Mouse (Mus musculus): ENCODE results near the gene Barhl2. TPM values are rescaled to one million over a fixed set of nuclear protein-coding genes. Genes with fewer than 3 reads are reported as not detected.

Barhl2 gene
- polyA plus RNA-seq (2016; fragmentation: Nextera tagmentation; extraction: Ambion mirVana), result not detected in 2 replicates

DNA sequence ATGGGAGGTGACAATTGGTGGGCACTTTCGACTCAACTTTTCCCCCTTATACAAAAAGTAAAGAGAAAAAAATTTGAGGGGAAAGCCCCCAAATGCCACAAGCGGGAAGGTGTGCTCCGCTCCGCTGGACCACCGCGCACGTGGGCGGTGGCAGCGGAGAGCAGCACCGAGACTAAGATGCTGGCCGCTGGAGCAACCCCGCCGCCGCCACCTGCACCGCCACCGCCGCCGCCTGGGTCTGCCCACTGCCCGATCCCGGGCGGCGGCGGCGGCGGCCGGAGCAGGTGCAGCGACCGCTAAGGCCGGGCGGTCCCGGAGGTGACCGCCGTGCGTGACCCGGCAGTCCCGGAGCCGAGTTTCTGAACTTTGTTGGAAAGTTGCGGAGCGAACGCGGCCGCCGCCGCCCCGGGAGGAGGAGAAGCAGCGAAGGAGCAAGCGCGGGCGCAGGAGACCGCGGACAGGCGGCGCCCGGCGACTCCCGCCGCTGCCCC is at the start of gene Barhl2:
Gene Barhl2 (minus strand): TSS at position 181 of the 491 bp plus-strand sequence.
- no peak for ATAC-seq (ENCODE audit: insufficient number of reproducible peaks, insufficient read depth, low FRiP score, low TSS enrichment)
- no peak within 1 kb of the TSS for H3K27ac ChIP-seq

GRCm38 (mm10) chr5:106506061-106506460 is 48.1 kb upstream of the Barhl2 start:
- Histone ChIP-seq H3K4me3 (no peak overlapping the region), H3K36me3 (no peaks in the 10 kb centered on the region), H3K27ac (no peak overlapping the region), H3K4me1 (no peaks in the 10 kb centered on the region), H3K27me3 (no peaks in the 10 kb centered on the region), H3K9ac (no peak overlapping the region), H3K4me2 (replicated peaks) (no peak overlapping the region), H3K9me3 (no peaks in the 10 kb centered on the region)
- no peak for ATAC-seq (ENCODE audit: insufficient number of reproducible peaks, insufficient read depth, low FRiP score, low TSS enrichment)
- 90% methylated on average over 5 of the region's 5 CpGs for WGBS

More for the DNA sequence above, at the start of gene Barhl2:
- H3K9me3 ChIP-seq, result no peaks in the 10 kb centered on the region
- peak within 1 kb of the TSS; percentile 94 for H3K4me2 ChIP-seq (replicated peaks)
- H3K36me3 ChIP-seq, result no peaks in the 10 kb centered on the region
- under 1% methylated on average over 43 of the region's 57 CpGs for WGBS
- H3K9ac ChIP-seq, result peak within 1 kb of the TSS; percentile 33; the same call in 1 of the 2 replicates
- H3K4me3 ChIP-seq, result peak within 1 kb of the TSS; percentile 50
- H3K4me1 ChIP-seq, result peaks cover 15% of the 10 kb centered on the region
- peaks cover 91% of the 10 kb centered on the region for H3K27me3 ChIP-seq

DNA sequence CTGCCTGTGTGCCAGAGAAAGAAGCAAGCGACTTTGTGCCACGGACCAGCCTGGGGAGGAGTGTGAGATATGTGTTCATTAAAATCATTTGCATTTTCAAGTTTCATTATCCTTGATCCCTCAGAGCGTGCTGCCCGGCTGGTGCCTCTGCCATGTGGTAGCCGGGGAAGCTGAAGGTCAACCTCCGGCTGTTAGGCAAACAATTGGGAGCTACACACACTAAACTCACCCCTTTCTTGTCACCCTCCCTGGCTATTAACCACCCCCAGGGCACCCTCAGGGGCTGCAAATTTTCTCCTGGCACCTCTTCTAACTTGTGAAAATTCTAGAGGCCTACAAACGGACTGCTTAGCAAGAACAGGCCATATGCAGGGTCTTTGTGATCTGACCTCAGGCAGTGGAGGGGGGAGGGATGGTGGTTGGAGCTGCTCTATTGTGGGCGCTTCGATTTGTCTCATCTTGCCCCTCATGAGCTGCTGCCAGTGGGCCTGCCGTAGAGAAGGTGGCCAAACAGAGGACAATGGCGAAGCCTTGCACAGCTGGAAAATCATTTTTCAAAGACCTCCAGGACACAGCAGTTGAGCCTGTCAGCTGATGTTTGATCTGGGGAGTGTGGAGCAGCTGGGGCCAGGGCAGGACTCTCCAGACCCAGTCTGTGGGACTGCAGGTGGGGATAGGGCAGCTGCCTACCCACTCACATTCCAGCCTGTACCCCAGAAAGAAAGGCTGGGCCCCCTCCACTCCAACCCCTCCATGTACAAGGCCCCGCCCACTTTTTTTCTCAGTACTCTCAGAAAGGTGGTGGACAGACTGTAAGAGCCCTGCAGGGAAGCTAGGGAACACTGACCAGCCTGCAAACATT is 44.9 kb upstream of the Barhl2 start:
- Histone ChIP-seq H3K9ac (no peak overlapping the region), H3K27ac (no peak overlapping the region)

GRCm38 (mm10) chr5:106502271-106502670 is 44.3 kb upstream of the Barhl2 start:
- no peak overlapping the region for H3K27ac ChIP-seq
- WGBS, result 79% methylated on average over 5 of the region's 7 CpGs
- no peaks in the 10 kb centered on the region for H3K36me3 ChIP-seq
- no peak overlapping the region for H3K9ac ChIP-seq
- no peaks in the 10 kb centered on the region for H3K9me3 ChIP-seq
- no peak overlapping the region for H3K4me2 ChIP-seq (replicated peaks)
- H3K4me1 ChIP-seq, result no peaks in the 10 kb centered on the region
- ATAC-seq (ENCODE audit: insufficient number of reproducible peaks, insufficient read depth, low FRiP score, low TSS enrichment), result no peak
- H3K27me3 ChIP-seq, result no peaks in the 10 kb centered on the region
- H3K4me3 ChIP-seq, result no peak overlapping the region

More for the DNA sequence above, 44.9 kb upstream of the Barhl2 start:
- no peaks in the 10 kb centered on the region for H3K9me3 ChIP-seq
- H3K36me3 ChIP-seq, result no peaks in the 10 kb centered on the region
- H3K4me1 ChIP-seq, result no peaks in the 10 kb centered on the region
- no peak overlapping the region for H3K4me3 ChIP-seq
- no peak for ATAC-seq (ENCODE audit: insufficient number of reproducible peaks, insufficient read depth, low FRiP score, low TSS enrichment)
- no peak overlapping the region for H3K4me2 ChIP-seq (replicated peaks)
- H3K27me3 ChIP-seq, result no peaks in the 10 kb centered on the region
- 57% methylated on average over 12 of the region's 12 CpGs for WGBS

DNA sequence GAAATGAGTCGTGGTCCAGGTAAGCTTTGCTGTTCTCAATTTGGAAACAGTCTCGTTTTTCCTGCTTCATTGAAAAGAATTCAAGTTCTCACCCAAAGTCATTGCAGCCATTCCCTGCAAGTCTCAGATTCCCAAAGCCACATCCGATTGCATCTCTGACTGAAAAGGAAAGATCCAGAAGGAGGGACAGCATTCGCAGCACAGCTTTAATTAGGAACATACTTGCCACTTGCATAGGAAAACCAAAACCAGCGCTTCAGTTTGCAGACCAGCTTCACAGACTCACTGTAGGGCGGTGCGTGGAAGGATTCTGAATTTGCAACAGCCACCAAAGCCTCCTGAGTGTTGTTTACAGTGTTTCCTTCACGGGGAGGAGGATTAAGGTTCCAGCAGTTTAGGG is 33.8 kb upstream of the Barhl2 start:
- Histone ChIP-seq H3K4me3 (no peak overlapping the region), H3K27me3 (no peaks in the 10 kb centered on the region), H3K4me2 (replicated peaks) (no peak overlapping the region), H3K4me1 (0 out of 2 replicates have a peak, but pooled peaks cover 3% of the 10 kb centered on the region), H3K9ac (no peak overlapping the region), H3K27ac (no peak overlapping the region), H3K9me3 (no peaks in the 10 kb centered on the region), H3K36me3 (no peaks in the 10 kb centered on the region)
- WGBS, result 22% methylated on average over 8 of the region's 8 CpGs
- no peak for ATAC-seq (ENCODE audit: insufficient number of reproducible peaks, insufficient read depth, low FRiP score, low TSS enrichment)

GRCm38 (mm10) chr5:106472105-106472500 is 14.1 kb upstream of the Barhl2 start:
- Histone ChIP-seq H3K4me2 (replicated peaks) (no peak overlapping the region), H3K27ac (no peak overlapping the region), H3K9ac (no peak overlapping the region), H3K4me1 (no peaks in the 10 kb centered on the region), H3K4me3 (no peak overlapping the region), H3K36me3 (no peaks in the 10 kb centered on the region), H3K9me3 (no peaks in the 10 kb centered on the region), H3K27me3 (peaks cover 65% of the 10 kb centered on the region)
- no peak for ATAC-seq (ENCODE audit: insufficient number of reproducible peaks, insufficient read depth, low FRiP score, low TSS enrichment)
- WGBS, result 7% methylated on average over 10 of the region's 10 CpGs

DNA sequence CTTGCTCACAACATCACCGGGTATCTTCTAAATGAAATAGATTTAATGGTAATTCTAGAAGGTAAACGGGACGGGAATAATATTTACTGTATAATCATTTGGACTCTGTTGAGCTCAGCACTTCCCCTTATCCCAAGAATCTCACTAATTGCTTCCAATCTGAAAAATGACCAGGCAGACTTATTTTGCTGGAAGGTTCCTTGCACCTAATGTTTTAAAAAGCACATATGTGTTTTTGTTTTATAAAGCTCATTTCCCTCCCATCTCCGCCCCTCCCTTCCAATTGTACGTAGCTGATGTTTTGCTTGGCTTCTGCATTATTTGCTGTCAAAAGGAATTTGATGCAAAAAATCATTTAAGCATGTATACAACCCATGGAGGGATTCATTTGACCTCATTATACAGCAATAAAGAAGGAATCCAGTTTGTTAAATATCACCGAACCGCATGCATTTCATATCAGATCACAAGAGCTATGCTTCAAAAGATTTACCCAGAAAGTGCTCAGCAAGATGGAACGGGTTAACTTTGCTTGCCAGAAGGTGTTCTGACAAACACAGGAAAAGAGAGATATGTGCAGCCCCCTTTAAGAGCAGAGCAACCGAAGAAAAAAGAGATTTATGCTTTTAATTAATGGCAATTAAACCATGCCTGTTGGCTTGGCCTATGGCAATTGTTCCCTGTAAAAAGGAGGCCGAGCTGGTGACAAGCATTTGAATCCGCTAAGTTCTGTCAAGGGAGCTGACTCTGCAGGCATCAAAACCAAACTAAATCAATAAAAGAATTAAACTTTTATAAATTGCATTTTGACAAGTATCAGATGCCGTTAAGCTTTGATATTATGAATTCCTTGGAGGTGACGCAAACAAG is 13.5 kb upstream of the Barhl2 start:
- no peak for ATAC-seq (ENCODE audit: insufficient number of reproducible peaks, insufficient read depth, low FRiP score, low TSS enrichment)
- no peak overlapping the region for H3K4me3 ChIP-seq
- H3K27me3 ChIP-seq, result peaks cover 71% of the 10 kb centered on the region
- WGBS, result 9% methylated on average over 13 of the region's 13 CpGs
- H3K36me3 ChIP-seq, result no peaks in the 10 kb centered on the region
- H3K4me1 ChIP-seq, result no peaks in the 10 kb centered on the region
- no peak overlapping the region for H3K27ac ChIP-seq
- no peak overlapping the region for H3K9ac ChIP-seq
- no peak overlapping the region for H3K4me2 ChIP-seq (replicated peaks)
- no peaks in the 10 kb centered on the region for H3K9me3 ChIP-seq

- Histone ChIP-seq H3K9ac (no peak overlapping the region), H3K9me3 (no peaks in the 10 kb centered on the region), H3K36me3 (no peaks in the 10 kb centered on the region), H3K4me2 (replicated peaks) (no peak overlapping the region), H3K27me3 (peaks cover 97% of the 10 kb centered on the region), H3K4me3 (no peak overlapping the region), H3K4me1 (no peaks in the 10 kb centered on the region), H3K27ac (no peak overlapping the region)
- 1% methylated on average over 31 of the region's 31 CpGs for WGBS
- no peak for ATAC-seq (ENCODE audit: insufficient number of reproducible peaks, insufficient read depth, low FRiP score, low TSS enrichment)
Measured at GRCm38 (mm10) chr5:106465129-106465790, 7.3 kb upstream of the Barhl2 start.

- Histone ChIP-seq H3K27ac (no peak overlapping the region), H3K27me3 (peaks cover 98% of the 10 kb centered on the region), H3K4me1 (no peaks in the 10 kb centered on the region), H3K36me3 (no peaks in the 10 kb centered on the region), H3K9me3 (no peaks in the 10 kb centered on the region), H3K4me3 (no peak overlapping the region), H3K9ac (no peak overlapping the region), H3K4me2 (replicated peaks) (no peak overlapping the region)
- no peak for ATAC-seq (ENCODE audit: insufficient number of reproducible peaks, insufficient read depth, low FRiP score, low TSS enrichment)
- under 1% methylated on average over 24 of the region's 24 CpGs for WGBS
Measured at GRCm38 (mm10) chr5:106464336-106465128, 6.6 kb upstream of the Barhl2 start.

DNA sequence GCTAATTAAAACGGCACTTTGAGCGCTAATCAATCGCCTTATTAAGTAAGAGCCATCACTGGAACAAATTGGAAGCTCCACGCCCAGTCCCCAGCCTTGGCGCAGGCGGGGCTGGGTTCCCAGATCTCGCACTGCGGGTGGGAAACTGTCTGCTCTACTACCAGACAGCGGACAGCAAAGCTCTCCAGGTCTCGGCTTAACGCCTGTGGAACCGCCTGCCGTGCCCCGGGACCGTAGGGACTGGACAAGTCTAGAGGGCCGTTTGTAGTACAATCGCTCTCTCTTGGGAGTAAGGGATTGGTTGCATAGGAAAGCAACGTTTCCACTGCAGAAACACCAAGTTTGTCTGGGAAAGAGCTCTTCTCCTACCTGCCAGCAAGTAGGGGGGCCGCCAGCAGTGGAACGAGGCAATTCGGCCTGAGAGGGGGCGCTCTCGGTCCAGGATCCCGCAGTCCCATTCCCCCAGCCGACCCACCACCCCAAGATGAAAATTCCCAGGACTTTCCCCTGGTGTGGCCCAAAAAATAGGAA is 5.8 kb upstream of the Barhl2 start:
- H3K4me2 ChIP-seq (replicated peaks), result no peak overlapping the region

More for the DNA sequence above, 5.8 kb upstream of the Barhl2 start:
- Histone ChIP-seq H3K4me1 (peaks cover 3% of the 10 kb centered on the region), H3K9me3 (no peaks in the 10 kb centered on the region), H3K4me3 (no peak overlapping the region), H3K27ac (no peak overlapping the region), H3K36me3 (no peaks in the 10 kb centered on the region), H3K27me3 (peaks cover 98% of the 10 kb centered on the region), H3K9ac (no peak overlapping the region)
- under 1% methylated on average over 25 of the region's 25 CpGs for WGBS
- no peak for ATAC-seq (ENCODE audit: insufficient number of reproducible peaks, insufficient read depth, low FRiP score, low TSS enrichment)

Measured in embryonic facial prominence, embryonic 12.5 days (tissue).